Mouse (Mus musculus) heart, adult 18-20 months (tissue): Measurements from ENCODE around the gene Krt5. TPM values are rescaled to one million over a fixed set of nuclear protein-coding genes. Genes with fewer than 3 reads are reported as not detected.
"Not testable (repeated sequence)": the region's sequence is repeated elsewhere in the genome, so short reads cannot be mapped to it uniquely, and the experiment has no call there.

Experiments
- DNase-seq, 2 experiments: peaks; one replicate each; pipeline ENCODE4 v3.0.0; 2021 to 2022; ENCODE audit warnings: mixed read lengths in 1 of 2
- long read RNA-seq, 2 experiments: library from polyadenylated mRNA; stranded (forward); transcript quantifications; one replicate each; pipeline ENCODE4 v2.0.0; 2021
- total RNA-seq, 2 experiments: library from RNA; stranded (reverse); gene quantifications; 2 replicates each; pipeline ENCODE4 v1.2.3; 2021

Krt5 gene
- total RNA-seq, result 1 to 10 TPM in 1 of 2 experiments, not detected in 1; 1.5 TPM
- long read RNA-seq, experiment 1, result 0 reads
- long read RNA-seq, experiment 2, result 0 reads

- DNase-seq, result no peak
Measured at GRCm38 (mm10) chr15:101712720-101713119, at the start of gene Krt5. Gene Krt5 (minus strand): TSS chr15:101712898.

- no peak for DNase-seq
Measured at GRCm38 (mm10) chr15:101742711-101743110, 30.0 kb upstream of the Krt5 start, which contains the start of gene Krt71. Gene Krt71 (minus strand): TSS chr15:101743109.

GRCm38 (mm10) chr15:101737786-101738185 lies 25.1 kb upstream of the Krt5 start:
- DNase-seq, result no peak

GRCm38 (mm10) chr15:101730653-101731052 lies 18.0 kb upstream of the Krt5 start:
- DNase-seq, result no peak

GRCm38 (mm10) chr15:101724686-101725085 lies 12.0 kb upstream of the Krt5 start:
- no peak for DNase-seq

- no peak for DNase-seq
Measured at GRCm38 (mm10) chr15:101715831-101716230, 3.1 kb upstream of the Krt5 start.

- no peak for DNase-seq
Measured at GRCm38 (mm10) chr15:101714356-101714755, 1.7 kb upstream of the Krt5 start.

GRCm38 (mm10) chr15:101713731-101714130 lies 1.0 kb upstream of the Krt5 start:
- DNase-seq, result no peak

- no peak for DNase-seq
Measured at GRCm38 (mm10) chr15:101708683-101709082, 4.0 kb downstream of the Krt5 start.

- DNase-seq, result no peak
Measured at GRCm38 (mm10) chr15:101707454-101707853, 5.2 kb downstream of the Krt5 start.

GRCm38 (mm10) chr15:101704066-101704465 lies 8.6 kb downstream of the Krt5 start:
- no peak for DNase-seq

GRCm38 (mm10) chr15:101702380-101702779 lies 10.3 kb downstream of the Krt5 start:
- no peak for DNase-seq

GRCm38 (mm10) chr15:101699866-101700265 lies 12.8 kb downstream of the Krt5 start:
- DNase-seq, result no peak

- no peak for DNase-seq
Measured at GRCm38 (mm10) chr15:101699192-101699591, 13.5 kb downstream of the Krt5 start.

GRCm38 (mm10) chr15:101697326-101698188 lies 15.1 kb downstream of the Krt5 start:
- no peak for DNase-seq

GRCm38 (mm10) chr15:101694207-101694606 lies 18.5 kb downstream of the Krt5 start, which contains the start of gene Krt6a:
Gene Krt6a (minus strand): TSS chr15:101694307.
- DNase-seq, result no peak

- DNase-seq, result not testable (repeated sequence)
Measured at GRCm38 (mm10) chr15:101690460-101690859, 22.2 kb downstream of the Krt5 start.

GRCm38 (mm10) chr15:101688161-101688560 lies 24.5 kb downstream of the Krt5 start:
- DNase-seq, result no peak

GRCm38 (mm10) chr15:101680187-101680586 lies 32.5 kb downstream of the Krt5 start, which contains the start of gene Krt6b:
Gene Krt6b (minus strand): TSS chr15:101680287.
- no peak for DNase-seq

GRCm38 (mm10) chr15:101675978-101676377 lies 36.7 kb downstream of the Krt5 start:
- no peak for DNase-seq
